Mouse (Mus musculus): ENCODE measurements around the gene Cemip. TPM values are rescaled to one million over a fixed set of nuclear protein-coding genes. Genes with fewer than 3 reads are reported as not detected.

Cemip gene
- polyA plus RNA-seq, 1 experiment from 2014 or later = 1.8 TPM

GRCm38 (mm10) chr7:83939017-83939721, 147.1 kb downstream of the Cemip start:
- Histone ChIP-seq H3K4me1 (no peaks in the 10 kb centered on the region), H3K36me3 (no peaks in the 10 kb centered on the region), H3K4me2 (replicated peaks) (no peak overlapping the region), H3K27me3 (no peaks in the 10 kb centered on the region), H3K9me3 (no peaks in the 10 kb centered on the region), H3K4me3 (no peak overlapping the region), H3K27ac (replicated peaks) (no peak overlapping the region), H3K9ac (replicated peaks) (no peak overlapping the region)
- 69% methylated on average over 3 of the region's 3 CpGs for WGBS
- no peak for ATAC-seq (ENCODE audit: low FRiP score, low read depth)

- no peaks in the 10 kb centered on the region for H3K27me3 ChIP-seq
- no peak overlapping the region for H3K9ac ChIP-seq (replicated peaks)
- WGBS = 65% methylated on average over 3 of the region's 3 CpGs
- H3K36me3 ChIP-seq = no peaks in the 10 kb centered on the region
- no peaks in the 10 kb centered on the region for H3K4me1 ChIP-seq
- no peak overlapping the region for H3K27ac ChIP-seq (replicated peaks)
- ATAC-seq (ENCODE audit: low FRiP score, low read depth) = no peak
- no peaks in the 10 kb centered on the region for H3K9me3 ChIP-seq
- no peak overlapping the region for H3K4me3 ChIP-seq
- no peak overlapping the region for H3K4me2 ChIP-seq (replicated peaks)
Observed at GRCm38 (mm10) chr7:83921637-83922036, 164.7 kb downstream of the Cemip start.

- no peak for ATAC-seq (ENCODE audit: low FRiP score, low read depth)
- H3K4me2 ChIP-seq (replicated peaks) = no peak overlapping the region
- no peak overlapping the region for H3K9ac ChIP-seq (replicated peaks)
- no peak overlapping the region for H3K27ac ChIP-seq (replicated peaks)
- no peaks in the 10 kb centered on the region for H3K9me3 ChIP-seq
- no peaks in the 10 kb centered on the region for H3K27me3 ChIP-seq
- no peak overlapping the region for H3K4me3 ChIP-seq
- no peaks in the 10 kb centered on the region for H3K4me1 ChIP-seq
- WGBS = 93% methylated on average over 4 of the region's 4 CpGs
- H3K36me3 ChIP-seq = no peaks in the 10 kb centered on the region
Observed at GRCm38 (mm10) chr7:83920241-83920640, 166.1 kb downstream of the Cemip start.

DNA sequence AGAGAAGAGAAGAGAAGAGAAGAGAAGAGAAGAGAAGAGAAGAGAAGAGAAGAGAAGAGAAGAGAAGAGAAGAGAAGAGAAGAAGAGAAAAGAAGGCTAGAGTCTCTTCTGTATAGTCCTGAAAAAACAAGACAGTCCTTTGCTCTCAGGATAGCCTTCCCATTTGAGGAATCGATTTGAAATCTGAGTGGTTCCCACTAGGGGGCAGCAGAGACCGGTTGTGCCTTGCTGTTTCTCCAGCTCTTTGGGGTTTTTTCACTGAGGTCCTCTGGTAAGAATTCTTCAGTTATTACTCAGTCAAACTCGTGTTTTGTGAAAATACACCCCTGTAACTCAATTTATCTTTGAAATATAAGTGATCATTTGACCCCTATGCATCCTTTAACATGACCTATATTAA, 171.7 kb downstream of the Cemip start:
- Histone ChIP-seq H3K4me3 (no peak overlapping the region), H3K36me3 (no peaks in the 10 kb centered on the region), H3K4me2 (replicated peaks) (no peak overlapping the region), H3K27ac (replicated peaks) (no peak overlapping the region), H3K27me3 (no peaks in the 10 kb centered on the region), H3K9me3 (no peaks in the 10 kb centered on the region), H3K4me1 (no peaks in the 10 kb centered on the region), H3K9ac (replicated peaks) (no peak overlapping the region)
- WGBS = 1% methylated on average over 3 of the region's 3 CpGs
- ATAC-seq (ENCODE audit: low FRiP score, low read depth) = no peak

DNA sequence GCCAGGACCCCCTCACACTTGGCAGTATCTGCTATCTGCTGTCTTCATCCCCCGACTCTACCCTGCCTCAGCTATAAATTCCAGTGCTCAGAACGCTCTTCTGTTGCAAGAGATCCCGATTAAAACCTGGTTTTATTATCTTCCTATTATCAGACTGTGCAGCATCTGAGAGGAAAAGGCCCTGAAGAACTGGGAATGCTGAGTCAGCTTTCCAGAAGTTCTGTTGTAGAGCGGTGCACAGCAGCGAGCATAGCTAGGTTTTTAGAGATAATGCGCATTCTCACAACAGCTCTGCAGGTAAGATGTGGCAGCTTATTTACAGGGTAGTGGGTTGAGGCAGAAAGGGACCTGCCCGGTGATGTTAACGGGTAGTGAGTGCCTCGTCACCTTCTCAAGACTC, 172.3 kb downstream of the Cemip start:
- H3K9ac ChIP-seq (replicated peaks) = no peak overlapping the region
- H3K27ac ChIP-seq (replicated peaks) = no peak overlapping the region
- ATAC-seq (ENCODE audit: low FRiP score, low read depth) = no peak
- H3K4me2 ChIP-seq (replicated peaks) = no peak overlapping the region
- H3K4me1 ChIP-seq = no peaks in the 10 kb centered on the region
- H3K9me3 ChIP-seq = no peaks in the 10 kb centered on the region
- H3K27me3 ChIP-seq = no peaks in the 10 kb centered on the region
- WGBS = 79% methylated on average over 9 of the region's 9 CpGs
- H3K4me3 ChIP-seq = no peak overlapping the region
- no peaks in the 10 kb centered on the region for H3K36me3 ChIP-seq

- H3K27ac ChIP-seq (replicated peaks) = no peak overlapping the region
- H3K4me3 ChIP-seq = no peak overlapping the region
- no peak for ATAC-seq (ENCODE audit: low FRiP score, low read depth)
- H3K36me3 ChIP-seq = no peaks in the 10 kb centered on the region
- H3K9me3 ChIP-seq = no peaks in the 10 kb centered on the region
- H3K4me2 ChIP-seq (replicated peaks) = no peak overlapping the region
- 85% methylated on average over 6 of the region's 6 CpGs for WGBS
- no peaks in the 10 kb centered on the region for H3K4me1 ChIP-seq
- H3K9ac ChIP-seq (replicated peaks) = no peak overlapping the region
- no peaks in the 10 kb centered on the region for H3K27me3 ChIP-seq
Observed at GRCm38 (mm10) chr7:83913405-83913932, 172.8 kb downstream of the Cemip start.

- Histone ChIP-seq H3K36me3 (no peaks in the 10 kb centered on the region), H3K9ac (replicated peaks) (no peak overlapping the region), H3K4me1 (no peaks in the 10 kb centered on the region), H3K4me2 (replicated peaks) (no peak overlapping the region), H3K9me3 (no peaks in the 10 kb centered on the region), H3K27ac (replicated peaks) (no peak overlapping the region), H3K27me3 (no peaks in the 10 kb centered on the region), H3K4me3 (no peak overlapping the region)
- 94% methylated on average over 3 of the region's 3 CpGs for WGBS
- no peak for ATAC-seq (ENCODE audit: low FRiP score, low read depth)
Observed at GRCm38 (mm10) chr7:83911909-83912308, 174.4 kb downstream of the Cemip start.

DNA sequence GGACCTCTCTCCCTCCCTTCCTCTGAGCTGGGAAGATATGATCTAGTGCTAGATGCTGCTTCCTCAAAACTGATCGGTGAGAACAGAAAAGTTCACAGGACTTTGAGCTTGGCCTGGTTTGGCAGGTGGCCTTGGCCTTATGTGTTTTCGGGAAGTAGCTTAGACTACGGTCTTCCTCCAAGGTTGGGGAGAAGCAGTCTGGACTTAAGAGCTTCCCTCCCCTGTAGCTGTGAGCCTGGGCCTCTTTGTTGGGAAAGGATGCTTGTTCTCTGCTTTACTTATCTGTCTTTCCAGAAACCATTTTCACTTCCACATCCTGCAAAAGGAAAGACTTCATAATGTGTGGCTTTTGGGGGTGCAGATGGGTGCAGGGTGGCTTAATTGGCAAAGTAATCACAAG, 181.5 kb downstream of the Cemip start:
- H3K27me3 ChIP-seq = no peaks in the 10 kb centered on the region
- H3K27ac ChIP-seq (replicated peaks) = no peak overlapping the region
- 91% methylated on average over 3 of the region's 3 CpGs for WGBS
- no peak overlapping the region for H3K4me3 ChIP-seq
- ATAC-seq (ENCODE audit: low FRiP score, low read depth) = no peak
- peaks cover 19% of the 10 kb centered on the region; the same call in 1 of the 2 replicates for H3K36me3 ChIP-seq
- H3K4me1 ChIP-seq = no peaks in the 10 kb centered on the region
- H3K9me3 ChIP-seq = no peaks in the 10 kb centered on the region
- H3K4me2 ChIP-seq (replicated peaks) = no peak overlapping the region
- no peak overlapping the region for H3K9ac ChIP-seq (replicated peaks)

GRCm38 (mm10) chr7:83902296-83903145, 183.8 kb downstream of the Cemip start:
- no peaks in the 10 kb centered on the region for H3K27me3 ChIP-seq
- H3K9me3 ChIP-seq = no peaks in the 10 kb centered on the region
- peaks cover 41% of the 10 kb centered on the region for H3K36me3 ChIP-seq
- H3K4me1 ChIP-seq = no peaks in the 10 kb centered on the region
- no peak overlapping the region for H3K4me3 ChIP-seq
- WGBS = 68% methylated on average over 5 of the region's 5 CpGs
- no peak for ATAC-seq (ENCODE audit: low FRiP score, low read depth)
- no peak overlapping the region for H3K4me2 ChIP-seq (replicated peaks)
- H3K27ac ChIP-seq (replicated peaks) = no peak overlapping the region
- H3K9ac ChIP-seq (replicated peaks) = no peak overlapping the region

DNA sequence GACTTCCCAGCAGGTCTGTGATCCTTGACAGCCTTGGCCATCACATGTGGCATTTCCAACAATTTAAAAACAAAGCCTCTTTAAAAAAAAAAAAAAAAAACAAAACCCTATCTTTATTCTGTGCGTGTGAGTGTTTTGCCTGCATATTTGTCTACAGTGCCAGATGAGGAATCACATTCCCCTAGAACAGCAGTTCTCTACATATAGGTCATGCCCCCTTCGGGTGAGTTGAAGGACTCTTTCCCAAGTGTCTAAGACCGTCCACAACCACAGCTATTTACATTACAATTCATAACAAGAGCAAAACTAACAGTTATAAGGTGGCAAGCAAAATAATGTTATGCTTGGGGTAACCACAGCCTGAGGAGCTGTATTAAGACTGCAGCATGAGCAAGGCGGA, 184.9 kb downstream of the Cemip start:
- Histone ChIP-seq H3K4me3 (no peak overlapping the region), H3K27ac (replicated peaks) (no peak overlapping the region), H3K4me2 (replicated peaks) (no peak overlapping the region), H3K36me3 (peaks cover 50% of the 10 kb centered on the region), H3K4me1 (no peaks in the 10 kb centered on the region), H3K9me3 (no peaks in the 10 kb centered on the region), H3K27me3 (no peaks in the 10 kb centered on the region), H3K9ac (replicated peaks) (no peak overlapping the region)
- ATAC-seq (ENCODE audit: low FRiP score, low read depth) = no peak
- WGBS = 92% methylated on average over 4 of the region's 4 CpGs

DNA sequence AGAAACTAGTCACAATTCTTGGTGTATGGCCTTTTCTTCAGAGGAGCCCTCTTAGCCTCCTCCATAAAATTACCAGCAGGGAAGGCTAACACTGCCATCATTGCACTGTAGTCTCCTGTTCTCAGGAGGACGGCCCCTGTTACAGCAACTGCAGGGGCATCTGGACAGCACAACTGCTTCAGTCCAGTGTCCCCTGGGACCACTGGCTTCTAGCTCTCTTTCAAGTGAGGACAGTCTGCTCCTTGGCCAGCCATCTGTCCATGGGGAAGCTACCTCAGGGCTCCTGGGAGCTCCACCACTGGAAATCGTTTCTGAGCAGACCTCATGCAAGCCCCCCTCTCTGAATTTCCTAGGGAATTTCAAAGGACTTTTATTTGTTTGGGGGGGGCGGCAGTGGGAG, 185.8 kb downstream of the Cemip start:
- ATAC-seq (ENCODE audit: low FRiP score, low read depth) = no peak
- H3K36me3 ChIP-seq = peaks cover 54% of the 10 kb centered on the region
- H3K4me2 ChIP-seq (replicated peaks) = no peak overlapping the region
- H3K27me3 ChIP-seq = no peaks in the 10 kb centered on the region
- H3K4me1 ChIP-seq = no peaks in the 10 kb centered on the region
- H3K4me3 ChIP-seq = no peak overlapping the region
- 87% methylated on average over 3 of the region's 3 CpGs for WGBS
- no peak overlapping the region for H3K27ac ChIP-seq (replicated peaks)
- no peaks in the 10 kb centered on the region for H3K9me3 ChIP-seq
- H3K9ac ChIP-seq (replicated peaks) = no peak overlapping the region

- no peaks in the 10 kb centered on the region for H3K27me3 ChIP-seq
- no peak overlapping the region for H3K9ac ChIP-seq (replicated peaks)
- peaks cover 59% of the 10 kb centered on the region for H3K36me3 ChIP-seq
- H3K4me1 ChIP-seq = peaks cover 10% of the 10 kb centered on the region
- no peak overlapping the region for H3K4me3 ChIP-seq
- H3K9me3 ChIP-seq = no peaks in the 10 kb centered on the region
- WGBS = 92% methylated on average over 11 of the region's 11 CpGs
- no peak overlapping the region for H3K4me2 ChIP-seq (replicated peaks)
- no peak for ATAC-seq (ENCODE audit: low FRiP score, low read depth)
- H3K27ac ChIP-seq (replicated peaks) = no peak overlapping the region
Observed at GRCm38 (mm10) chr7:83898267-83898666, 188.0 kb downstream of the Cemip start.
